Mouse (Mus musculus) kidney, adult 2 months (tissue): ENCODE data around the gene Xrn1. TPM values are rescaled to one million over a fixed set of nuclear protein-coding genes. Genes with fewer than 3 reads are reported as not detected.

Source experiments
- DNase-seq: peaks from one replicate; pipeline ENCODE4 v3.0.0; 2021
- H3K27ac ChIP-seq: fragments of 200-500 bp; 2 replicates; pipeline ENCODE4 v1.5.1; 2012; ENCODE audit warnings: low read depth, low read length, control low read depth, inconsistent platforms; ENCODE audit not compliant: insufficient read depth
- H3K27me3 ChIP-seq: fragments of 200-500 bp; replicated peaks from 2 replicates; pipeline ENCODE4 v1.6.1; 2012; ENCODE audit warnings: mild to moderate bottlenecking, moderate library complexity, low read length, inconsistent platforms; ENCODE audit not compliant: control insufficient read depth, insufficient read depth
- H3K36me3 ChIP-seq: fragments of 200-500 bp; 2 replicates; pipeline ENCODE4 v1.6.1; 2012; ENCODE audit warnings: mild to moderate bottlenecking, moderate library complexity, low read length, inconsistent platforms; ENCODE audit not compliant: control insufficient read depth, insufficient read depth
- H3K4me1 ChIP-seq: fragments of 200-500 bp; 2 replicates; pipeline ENCODE4 v1.6.1; 2011; ENCODE audit warnings: low read length; ENCODE audit not compliant: control insufficient read depth, insufficient read depth
- H3K4me3 ChIP-seq: fragments of 200-500 bp; 2 replicates; pipeline ENCODE4 v1.5.1; 2011; ENCODE audit warnings: mild to moderate bottlenecking, low read depth, low read length, control low read depth; ENCODE audit not compliant: insufficient read depth
- CTCF ChIP-seq: fragments of 200-500 bp; conservative IDR thresholded peaks from 2 replicates; pipeline ENCODE4 v1.5.1; 2011; ENCODE audit warnings: low read depth, mild to moderate bottlenecking, control low read depth, low read length, moderate library complexity, mixed read lengths; ENCODE audit not compliant: insufficient read depth, insufficient read length
- POLR2A ChIP-seq: fragments of 200-500 bp; IDR thresholded peaks from one replicate; pipeline ENCODE4 v1.6.1; 2011; ENCODE audit warnings: low read depth, low read length, control low read depth
- WGBS: fragments of 180-500 bp; shearing (Covaris S2); methylation state at CpG from one replicate; pipeline ENCODE4 v1.1.7; 2018; 5-methylcytosine and 5-hydroxymethylcytosine counted together
- polyA plus RNA-seq: library from polyadenylated mRNA; depleted of rRNA; stranded (reverse); fragments of >200 nt; gene quantifications from 2 replicates; pipeline ENCODE4 v1.2.3, GENCODE M21; 2012

Gene Xrn1
- polyA plus RNA-seq, 1 experiment, result 4.0 TPM

GRCm38 (mm10) chr9:95959246-95959645 lies 4.7 kb downstream of the Xrn1 start:
- WGBS, result 79% methylated on average over 6 of the region's 6 CpGs
- no peak overlapping the region for H3K4me3 ChIP-seq
- H3K36me3 ChIP-seq, result no peaks in the 10 kb centered on the region
- H3K4me1 ChIP-seq, result no peaks in the 10 kb centered on the region
- DNase-seq, result no peak
- H3K27me3 ChIP-seq, result no peaks in the 10 kb centered on the region
- no peak for TF ChIP-seq CTCF
- TF ChIP-seq POLR2A, result no peak
- H3K27ac ChIP-seq, result no peak overlapping the region

GRCm38 (mm10) chr9:95959732-95960428 lies 5.3 kb downstream of the Xrn1 start:
- DNase-seq, result no peak
- TF ChIP-seq POLR2A, result no peak
- TF ChIP-seq CTCF, result no peak
- no peak overlapping the region for H3K27ac ChIP-seq
- H3K27me3 ChIP-seq, result no peaks in the 10 kb centered on the region
- no peaks in the 10 kb centered on the region for H3K4me1 ChIP-seq
- no peaks in the 10 kb centered on the region for H3K36me3 ChIP-seq
- WGBS, result 87% methylated on average over 3 of the region's 3 CpGs
- no peak overlapping the region for H3K4me3 ChIP-seq

- TF ChIP-seq POLR2A (no peak), CTCF (no peak)
- no peak for DNase-seq
- no peak overlapping the region for H3K4me3 ChIP-seq
Observed at GRCm38 (mm10) chr9:95961058-95961457, 6.5 kb downstream of the Xrn1 start.

DNA sequence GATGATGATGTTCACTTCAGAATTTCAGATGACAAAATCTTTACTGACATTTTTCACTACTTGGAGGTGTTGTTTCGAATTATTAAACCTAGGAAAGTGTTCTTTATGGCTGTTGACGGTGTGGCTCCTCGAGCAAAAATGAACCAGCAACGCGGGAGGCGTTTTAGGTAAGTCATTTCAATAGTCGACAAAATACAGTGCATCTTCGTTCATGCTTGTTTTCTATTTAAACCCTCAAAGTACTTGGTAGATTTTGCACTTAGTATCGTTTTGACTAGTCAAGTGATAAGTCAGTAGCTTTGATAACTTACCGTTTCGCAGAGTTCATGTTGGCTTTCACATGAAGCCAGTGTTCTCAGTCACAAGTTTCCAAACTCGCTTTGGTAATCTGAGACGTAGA lies 9.5 kb downstream of the Xrn1 start:
- no peak overlapping the region for H3K4me3 ChIP-seq
- H3K27ac ChIP-seq, result no peak overlapping the region
- DNase-seq, result no peak
- no peaks in the 10 kb centered on the region for H3K27me3 ChIP-seq
- H3K4me1 ChIP-seq, result no peaks in the 10 kb centered on the region
- TF ChIP-seq POLR2A, result no peak
- TF ChIP-seq CTCF, result no peak
- 93% methylated on average over 13 of the region's 13 CpGs for WGBS
- no peaks in the 10 kb centered on the region for H3K36me3 ChIP-seq

More at GRCm38 (mm10) chr9:95961058-95961457, 6.5 kb downstream of the Xrn1 start:
- no peak overlapping the region for H3K27ac ChIP-seq
- no peaks in the 10 kb centered on the region for H3K36me3 ChIP-seq
- H3K4me1 ChIP-seq, result no peaks in the 10 kb centered on the region
- H3K27me3 ChIP-seq, result no peaks in the 10 kb centered on the region

DNA sequence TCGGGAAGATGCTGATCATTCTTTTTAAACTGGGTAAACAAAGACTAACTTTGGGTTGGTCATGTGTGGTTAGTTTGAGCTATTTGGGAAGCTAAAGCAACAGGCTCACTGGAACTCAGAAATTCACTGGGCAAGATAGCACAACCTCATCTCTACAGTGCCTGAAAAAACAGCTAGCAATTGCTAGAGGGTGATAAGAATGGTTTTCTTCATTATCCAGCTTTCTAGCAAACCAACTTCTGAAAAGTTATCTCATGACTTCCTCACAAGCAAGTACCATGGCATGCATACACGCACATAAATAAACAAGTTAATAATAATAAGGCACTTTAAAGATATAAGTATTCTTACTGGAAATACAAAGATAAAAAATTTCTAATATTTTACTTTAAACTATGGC lies 23.7 kb downstream of the Xrn1 start:
- TF ChIP-seq CTCF (no peak), POLR2A (no peak)
- Histone ChIP-seq H3K4me3 (no peak overlapping the region), H3K4me1 (no peaks in the 10 kb centered on the region), H3K27ac (no peak overlapping the region), H3K27me3 (no peaks in the 10 kb centered on the region), H3K36me3 (peaks cover 7% of the 10 kb centered on the region)
- DNase-seq, result no peak
- WGBS, result 90% methylated on average over 2 of the region's 2 CpGs

- DNase-seq, result no peak
- no peak overlapping the region for H3K4me3 ChIP-seq
- H3K36me3 ChIP-seq, result peaks cover 6% of the 10 kb centered on the region
- H3K27ac ChIP-seq, result no peak overlapping the region
- no peaks in the 10 kb centered on the region for H3K4me1 ChIP-seq
- no peaks in the 10 kb centered on the region for H3K27me3 ChIP-seq
- TF ChIP-seq CTCF (no peak), POLR2A (no peak)
- WGBS, result 83% methylated on average over 6 of the region's 6 CpGs
Observed at GRCm38 (mm10) chr9:95979896-95980295, 25.3 kb downstream of the Xrn1 start.

DNA sequence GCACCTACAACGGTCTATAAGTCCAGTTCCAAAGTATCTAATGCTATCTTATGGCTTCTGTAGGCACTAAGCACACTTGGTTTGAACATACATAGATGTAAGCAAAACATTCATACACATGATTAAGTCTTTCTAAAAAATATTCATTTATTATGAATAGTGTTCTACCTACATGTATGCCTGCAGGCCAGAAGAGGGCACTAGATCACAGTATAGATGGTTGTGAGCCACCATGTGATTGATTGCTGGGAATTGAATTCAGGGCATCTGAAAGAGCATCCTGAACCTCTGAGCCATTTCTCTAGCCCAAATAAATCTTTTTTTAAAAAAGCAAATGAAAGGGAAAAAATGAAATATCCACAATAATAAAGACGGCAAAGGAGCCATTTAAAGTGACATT lies 37.7 kb downstream of the Xrn1 start:
- no peak overlapping the region for H3K4me3 ChIP-seq
- H3K4me1 ChIP-seq, result no peaks in the 10 kb centered on the region
- TF ChIP-seq POLR2A (no peak), CTCF (no peak)
- H3K36me3 ChIP-seq, result peaks cover 10% of the 10 kb centered on the region
- no peak for DNase-seq
- no peak overlapping the region for H3K27ac ChIP-seq
- WGBS, result 99% methylated on average over 2 of the region's 2 CpGs
- no peaks in the 10 kb centered on the region for H3K27me3 ChIP-seq
